Mouse (Mus musculus) E14TG2a.4 (cell line): ENCODE results near the gene Dao.

ENCODE experiments used
- CTCF ChIP-seq: conservative IDR thresholded peaks from 2 replicates; pipeline ENCODE4 v1.5.1; 2014; ENCODE audit warnings: low read length
- NANOG ChIP-seq: IDR thresholded peaks from 2 replicates; pipeline ENCODE4 v1.6.1; 2014; ENCODE audit warnings: borderline replicate concordance, low read length, mixed read lengths
- POU5F1 ChIP-seq: IDR thresholded peaks from 2 replicates; pipeline ENCODE4 v1.6.1; 2014; ENCODE audit warnings: low read length, borderline replicate concordance

GRCm38 (mm10) chr5:113977309-113977708, 26.2 kb upstream of the Dao start:
- no peak for TF ChIP-seq CTCF
- TF ChIP-seq POU5F1 = no peak
- no peak for TF ChIP-seq NANOG
